Mouse (Mus musculus): ENCODE data around the gene Mtx2. TPM values are rescaled to one million over a fixed set of nuclear protein-coding genes. Genes with fewer than 3 reads are reported as not detected.

The Mtx2 gene
- polyA plus RNA-seq, 1 experiment from 2014 or later = 55.3 TPM

- ATAC-seq (ENCODE audit: insufficient read depth) = peak; percentile 52
- Histone ChIP-seq H3K9ac (no peak overlapping the region), H3K27ac (replicated peaks) (no peak overlapping the region), H3K4me2 (no peak overlapping the region), H3K4me3 (replicated peaks) (no peak overlapping the region), H3K9me3 (replicated peaks) (no peaks in the 10 kb centered on the region), H3K36me3 (replicated peaks) (peaks cover 8% of the 10 kb centered on the region), H3K27me3 (no peaks in the 10 kb centered on the region), H3K4me1 (replicated peaks) (peaks cover 35% of the 10 kb centered on the region)
Observed at GRCm38 (mm10) chr2:74865414-74865813, 39.8 kb downstream of the Mtx2 start.

DNA sequence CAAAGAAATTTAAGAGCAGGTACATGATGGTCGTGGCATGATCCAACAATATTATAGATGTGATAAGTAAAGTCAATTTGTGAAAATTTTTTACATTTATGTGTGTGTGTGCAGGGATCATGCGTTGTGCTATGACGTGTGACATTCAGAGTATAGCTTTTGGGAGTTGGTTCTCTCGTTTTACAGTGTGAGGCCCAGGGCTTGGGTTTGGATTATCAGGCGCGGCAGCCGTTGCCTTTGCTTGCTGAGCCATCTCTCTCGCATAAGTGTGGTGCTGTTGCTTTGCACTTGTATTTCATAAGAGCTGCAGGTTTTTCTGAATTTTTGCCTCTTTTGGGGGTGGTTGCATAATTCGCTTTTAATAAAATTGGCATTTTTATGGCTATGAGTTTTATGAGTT, 48.4 kb downstream of the Mtx2 start:
- Histone ChIP-seq H3K4me3 (replicated peaks) (no peak overlapping the region), H3K36me3 (replicated peaks) (peaks cover 21% of the 10 kb centered on the region), H3K9me3 (replicated peaks) (no peaks in the 10 kb centered on the region), H3K9ac (no peak overlapping the region), H3K27me3 (no peaks in the 10 kb centered on the region), H3K4me2 (no peak overlapping the region), H3K27ac (replicated peaks) (no peak overlapping the region), H3K4me1 (replicated peaks) (peaks cover 3% of the 10 kb centered on the region)
- peak; percentile 69 for ATAC-seq (ENCODE audit: insufficient read depth)
- WGBS (ENCODE audit: insufficient replicate concordance) = 53% methylated on average over 9 of the region's 9 CpGs

DNA sequence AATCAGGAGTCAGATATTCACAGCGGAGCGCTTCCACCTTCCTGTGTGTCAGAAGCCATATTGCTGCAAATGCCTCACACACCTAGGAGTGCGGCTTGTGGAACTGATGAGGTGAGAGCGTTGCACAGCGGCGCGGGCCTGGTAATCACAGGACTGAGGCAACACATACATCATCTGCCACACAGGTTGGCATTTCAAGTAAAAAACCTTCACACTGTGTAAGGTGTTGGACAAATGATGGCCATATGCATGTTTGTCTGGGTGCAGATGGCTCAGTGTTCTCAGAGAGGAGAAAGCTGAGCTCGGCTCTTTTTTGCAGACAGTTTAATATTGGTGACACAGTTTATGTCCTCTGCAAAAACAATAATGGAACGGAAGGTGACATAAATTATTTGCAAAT, 58.8 kb downstream of the Mtx2 start:
- H3K4me1 ChIP-seq (replicated peaks) = no peaks in the 10 kb centered on the region
- H3K4me2 ChIP-seq = no peak overlapping the region
- 89% methylated on average over 9 of the region's 9 CpGs for WGBS (ENCODE audit: insufficient replicate concordance)
- H3K27me3 ChIP-seq = no peaks in the 10 kb centered on the region
- H3K36me3 ChIP-seq (replicated peaks) = no peaks in the 10 kb centered on the region
- ATAC-seq (ENCODE audit: insufficient read depth) = no peak
- H3K9me3 ChIP-seq (replicated peaks) = no peaks in the 10 kb centered on the region
- H3K4me3 ChIP-seq (replicated peaks) = no peak overlapping the region
- H3K9ac ChIP-seq = no peak overlapping the region
- no peak overlapping the region for H3K27ac ChIP-seq (replicated peaks)

DNA sequence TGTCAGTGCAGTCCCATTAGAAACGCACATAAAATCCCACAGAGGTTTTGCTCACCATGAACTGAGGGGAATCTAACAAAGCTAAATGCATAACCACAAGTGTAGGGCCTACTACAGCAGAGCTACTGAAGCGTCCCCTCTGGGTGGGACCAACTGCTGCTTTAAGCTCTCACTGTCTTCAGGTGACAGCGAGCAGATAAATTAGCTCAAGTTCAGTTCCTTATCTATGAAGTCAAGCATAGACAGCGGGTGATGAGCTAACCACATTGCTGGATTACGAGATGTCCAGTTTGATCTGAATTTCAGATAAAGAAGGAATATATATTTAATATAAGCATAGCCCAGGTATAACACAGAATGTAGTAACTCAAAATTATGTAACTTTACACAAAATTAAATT, 66.3 kb downstream of the Mtx2 start:
- peaks cover 4% of the 10 kb centered on the region for H3K4me1 ChIP-seq (replicated peaks)
- H3K4me2 ChIP-seq = no peak overlapping the region
- H3K27me3 ChIP-seq = no peaks in the 10 kb centered on the region
- H3K36me3 ChIP-seq (replicated peaks) = no peaks in the 10 kb centered on the region
- H3K4me3 ChIP-seq (replicated peaks) = no peak overlapping the region
- ATAC-seq (ENCODE audit: insufficient read depth) = 0 out of 2 replicates have a peak, but pooled peaks have one; percentile 42
- no peak overlapping the region for H3K9ac ChIP-seq
- H3K9me3 ChIP-seq (replicated peaks) = no peaks in the 10 kb centered on the region
- 23% methylated on average over 5 of the region's 5 CpGs for WGBS (ENCODE audit: insufficient replicate concordance)
- H3K27ac ChIP-seq (replicated peaks) = no peak overlapping the region

DNA sequence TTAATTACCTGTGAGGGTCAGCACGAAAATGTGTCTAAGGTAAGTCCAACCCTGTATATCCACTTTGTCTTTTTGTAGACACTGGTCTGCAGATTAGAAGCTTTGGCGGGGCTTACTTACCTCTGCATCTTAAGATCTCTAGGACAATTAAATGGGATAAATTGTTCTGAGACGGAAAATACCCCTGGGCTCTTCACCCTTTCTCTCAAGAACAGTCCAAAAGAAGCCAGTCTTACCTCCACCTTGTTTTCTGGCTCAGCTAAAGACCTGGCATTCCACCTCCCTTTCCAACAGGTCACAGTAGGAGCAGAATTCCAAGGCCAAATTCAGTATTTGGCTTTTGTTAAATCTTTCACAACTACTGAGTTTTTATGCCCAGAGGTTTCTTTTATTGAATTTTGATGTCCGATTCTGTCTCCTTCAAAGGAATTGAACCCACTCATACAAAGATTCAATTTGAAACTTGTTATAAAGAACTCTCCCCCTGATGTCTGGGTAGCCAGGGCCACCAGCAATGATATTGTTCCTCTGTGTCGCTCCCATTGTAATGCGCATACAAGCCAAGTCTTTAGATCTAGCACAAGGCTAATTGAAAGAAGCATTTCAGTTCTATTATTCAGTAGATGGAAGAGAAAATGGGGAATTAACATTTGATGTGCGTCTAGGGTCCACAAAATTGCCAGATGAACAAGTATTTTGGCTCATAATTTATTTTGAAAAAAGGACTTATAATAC, 67.4 kb downstream of the Mtx2 start:
- Histone ChIP-seq H3K4me2 (no peak overlapping the region), H3K36me3 (replicated peaks) (no peaks in the 10 kb centered on the region), H3K27me3 (no peaks in the 10 kb centered on the region), H3K4me3 (replicated peaks) (no peak overlapping the region), H3K9me3 (replicated peaks) (no peaks in the 10 kb centered on the region), H3K27ac (replicated peaks) (no peak overlapping the region), H3K9ac (no peak overlapping the region), H3K4me1 (replicated peaks) (peaks cover 4% of the 10 kb centered on the region)
- 75% methylated on average over 7 of the region's 7 CpGs for whole genome bisulfite sequencing (ENCODE audit: insufficient replicate concordance)
- ATAC-seq (ENCODE audit: insufficient read depth) = no peak

DNA sequence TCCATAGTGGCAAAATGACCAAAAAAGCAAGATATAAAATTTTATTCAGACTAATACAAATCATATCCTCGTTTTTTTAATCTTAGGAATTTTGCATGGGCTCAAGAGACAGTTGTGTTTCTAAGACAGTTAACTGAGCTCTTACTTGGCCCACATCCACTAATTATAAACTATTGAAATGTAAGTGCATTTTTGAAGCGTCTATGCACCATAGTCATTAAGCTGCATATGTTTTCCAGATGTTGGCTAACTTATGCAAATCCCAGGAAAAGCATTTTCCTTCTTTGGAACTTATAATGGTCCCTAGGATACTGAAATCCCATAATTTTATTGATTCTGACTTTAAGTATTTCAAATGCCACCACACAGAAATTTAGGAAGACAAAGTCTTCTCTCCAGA, 68.5 kb downstream of the Mtx2 start:
- WGBS (ENCODE audit: insufficient replicate concordance) = 52% methylated on average over 2 of the region's 2 CpGs

DNA sequence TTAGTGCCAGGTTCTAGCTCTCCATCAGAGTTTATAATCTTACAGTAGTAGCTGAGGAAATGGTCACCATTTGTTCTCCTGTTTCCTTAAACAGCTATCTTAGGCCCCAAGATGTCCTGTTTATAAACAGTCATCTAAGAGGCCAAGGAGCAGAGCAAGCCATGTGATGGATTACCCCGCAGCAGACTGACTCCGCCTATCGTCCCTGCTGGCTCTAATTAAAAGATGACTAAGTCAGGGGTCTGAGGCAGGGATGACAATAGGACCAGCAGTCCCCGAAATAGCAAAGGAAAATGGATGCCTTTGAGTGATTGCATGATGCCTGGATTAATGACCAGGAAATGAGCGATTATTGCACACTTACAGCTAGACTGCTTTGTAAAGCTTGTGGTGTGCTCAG, 74.4 kb downstream of the Mtx2 start:
- ATAC-seq (ENCODE audit: insufficient read depth) = no peak
- Histone ChIP-seq H3K4me2 (no peak overlapping the region), H3K36me3 (replicated peaks) (no peaks in the 10 kb centered on the region), H3K4me3 (replicated peaks) (no peak overlapping the region), H3K27me3 (no peaks in the 10 kb centered on the region), H3K9me3 (replicated peaks) (no peaks in the 10 kb centered on the region), H3K27ac (replicated peaks) (no peak overlapping the region), H3K9ac (no peak overlapping the region), H3K4me1 (replicated peaks) (no peaks in the 10 kb centered on the region)
- WGBS (ENCODE audit: insufficient replicate concordance) = 34% methylated on average over 5 of the region's 5 CpGs

More for the DNA sequence above, 68.5 kb downstream of the Mtx2 start:
- no peak overlapping the region for H3K4me3 ChIP-seq (replicated peaks)
- H3K27ac ChIP-seq (replicated peaks) = no peak overlapping the region
- no peak overlapping the region for H3K9ac ChIP-seq
- H3K27me3 ChIP-seq = no peaks in the 10 kb centered on the region
- no peaks in the 10 kb centered on the region for H3K36me3 ChIP-seq (replicated peaks)
- no peak for ATAC-seq (ENCODE audit: insufficient read depth)
- no peaks in the 10 kb centered on the region for H3K9me3 ChIP-seq (replicated peaks)
- H3K4me1 ChIP-seq (replicated peaks) = peaks cover 4% of the 10 kb centered on the region
- no peak overlapping the region for H3K4me2 ChIP-seq

DNA sequence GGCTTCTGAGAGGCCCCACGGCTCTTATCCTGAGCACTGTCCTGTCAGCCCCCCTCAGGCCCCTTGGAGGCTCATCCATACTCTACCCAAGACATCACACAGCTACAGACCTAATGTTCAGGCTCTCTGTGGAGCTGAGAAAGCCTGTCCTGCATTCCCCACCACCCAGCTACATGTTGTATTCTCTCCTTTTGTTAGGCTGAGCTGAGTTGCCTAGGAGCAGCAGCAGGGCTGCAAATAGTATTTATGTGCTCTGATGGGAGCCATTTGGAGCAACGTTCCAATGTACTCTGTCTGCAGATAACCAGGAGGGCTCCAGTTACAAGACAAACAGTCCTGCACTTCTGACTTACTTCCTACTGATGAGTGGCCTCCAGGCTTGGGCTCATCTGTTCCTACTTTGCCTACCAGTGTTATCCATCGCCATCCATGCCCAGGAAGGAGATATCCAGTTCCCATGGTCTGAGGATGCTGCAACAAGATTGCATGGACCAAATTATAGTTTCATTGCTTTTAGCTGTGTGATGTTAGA, 76.2 kb downstream of the Mtx2 start:
- H3K36me3 ChIP-seq (replicated peaks) = no peaks in the 10 kb centered on the region
- 44% methylated on average over 3 of the region's 3 CpGs for WGBS (ENCODE audit: insufficient replicate concordance)
- H3K9me3 ChIP-seq (replicated peaks) = no peaks in the 10 kb centered on the region
- H3K4me2 ChIP-seq = no peak overlapping the region
- H3K27ac ChIP-seq (replicated peaks) = no peak overlapping the region
- no peaks in the 10 kb centered on the region for H3K4me1 ChIP-seq (replicated peaks)
- H3K4me3 ChIP-seq (replicated peaks) = no peak overlapping the region
- H3K27me3 ChIP-seq = no peaks in the 10 kb centered on the region
- no peak for ATAC-seq (ENCODE audit: insufficient read depth)
- H3K9ac ChIP-seq = no peak overlapping the region

DNA sequence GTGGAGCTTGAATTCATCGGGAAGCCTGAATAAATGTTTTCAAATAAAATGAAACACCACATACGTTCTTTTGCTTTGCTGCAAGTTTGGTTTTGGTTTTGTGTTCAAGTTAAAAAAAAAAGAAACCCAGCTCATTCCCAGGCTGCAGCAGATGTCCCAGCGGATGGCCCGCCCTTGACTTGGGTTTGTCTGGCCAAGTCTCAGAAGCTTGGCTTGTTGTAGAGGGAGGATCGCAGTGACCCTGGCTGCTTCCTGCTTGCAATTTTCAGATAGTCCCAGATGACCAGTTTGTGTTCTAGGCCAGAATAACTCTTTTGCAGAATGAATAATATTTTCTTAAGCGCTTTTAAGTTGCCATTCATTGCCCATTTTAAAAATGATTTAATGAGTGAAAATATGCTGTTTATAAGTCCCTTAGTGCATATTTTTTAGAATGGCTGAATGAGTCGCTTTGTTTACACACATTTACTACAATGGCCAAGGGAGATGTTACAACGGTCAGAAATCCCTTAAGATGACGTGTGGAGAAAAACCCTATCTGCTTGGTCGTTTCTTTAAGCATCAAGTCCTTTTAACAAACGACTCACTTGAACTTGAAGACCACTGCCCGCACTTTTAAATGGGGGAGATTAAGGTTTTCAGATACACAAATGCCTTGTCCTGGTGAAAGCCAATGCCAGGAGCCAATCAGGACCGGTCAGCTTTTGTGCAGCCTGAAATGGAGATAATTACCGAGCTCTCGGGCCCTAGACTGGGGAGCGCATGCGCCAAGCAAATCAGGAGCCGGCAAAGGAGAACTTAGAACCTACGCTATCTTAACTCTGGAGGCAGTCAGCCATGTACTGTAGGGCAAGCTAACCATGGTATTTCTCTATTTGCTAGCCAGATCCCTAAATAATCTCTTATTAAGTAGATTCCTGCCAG, 82.0 kb downstream of the Mtx2 start:
- H3K27me3 ChIP-seq = no peaks in the 10 kb centered on the region
- no peaks in the 10 kb centered on the region for H3K9me3 ChIP-seq (replicated peaks)
- H3K4me3 ChIP-seq (replicated peaks) = no peak overlapping the region
- H3K36me3 ChIP-seq (replicated peaks) = no peaks in the 10 kb centered on the region
- WGBS (ENCODE audit: insufficient replicate concordance) = 73% methylated on average over 19 of the region's 19 CpGs
- H3K9ac ChIP-seq = no peak overlapping the region
- H3K4me2 ChIP-seq = no peak overlapping the region
- H3K4me1 ChIP-seq (replicated peaks) = no peaks in the 10 kb centered on the region
- H3K27ac ChIP-seq (replicated peaks) = no peak overlapping the region
- no peak for ATAC-seq (ENCODE audit: insufficient read depth)

DNA sequence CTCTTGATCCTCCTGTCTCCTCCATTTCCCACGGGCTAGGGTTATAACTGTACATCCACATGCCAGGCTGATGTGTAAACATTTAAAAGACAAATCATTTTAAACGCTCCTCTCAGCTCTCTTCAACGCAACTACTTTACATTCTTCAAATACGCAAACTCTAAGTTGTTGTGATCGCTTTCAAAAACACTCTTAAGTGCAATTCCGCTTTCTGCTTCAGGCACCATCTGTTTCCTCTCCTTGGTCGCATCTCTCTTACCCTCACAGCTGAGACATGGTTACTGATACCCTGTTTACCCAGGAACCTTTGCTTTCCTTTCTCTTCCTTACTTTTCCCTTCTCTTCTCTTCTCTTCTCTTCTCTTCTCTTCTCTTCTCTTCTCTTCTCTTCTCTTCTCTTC, 86.4 kb downstream of the Mtx2 start:
- WGBS (ENCODE audit: insufficient replicate concordance) = 44% methylated on average over 7 of the region's 7 CpGs
- no peak overlapping the region for H3K9ac ChIP-seq

GRCm38 (mm10) chr2:74917880-74918537, 92.4 kb downstream of the Mtx2 start:
- Histone ChIP-seq H3K9me3 (replicated peaks) (no peaks in the 10 kb centered on the region), H3K9ac (no peak overlapping the region), H3K36me3 (replicated peaks) (no peaks in the 10 kb centered on the region), H3K27ac (replicated peaks) (no peak overlapping the region), H3K4me1 (replicated peaks) (no peaks in the 10 kb centered on the region), H3K4me2 (no peak overlapping the region), H3K4me3 (replicated peaks) (no peak overlapping the region), H3K27me3 (peaks cover 3% of the 10 kb centered on the region; the same call in 1 of the 2 replicates)
- ATAC-seq (ENCODE audit: insufficient read depth) = no peak
- WGBS (ENCODE audit: insufficient replicate concordance) = 45% methylated on average over 9 of the region's 9 CpGs

More for the DNA sequence above, 86.4 kb downstream of the Mtx2 start:
- no peak overlapping the region for H3K4me3 ChIP-seq (replicated peaks)
- no peaks in the 10 kb centered on the region; the same call in 1 of the 2 replicates for H3K27me3 ChIP-seq
- no peaks in the 10 kb centered on the region for H3K4me1 ChIP-seq (replicated peaks)
- no peaks in the 10 kb centered on the region for H3K36me3 ChIP-seq (replicated peaks)
- no peak overlapping the region for H3K4me2 ChIP-seq
- H3K27ac ChIP-seq (replicated peaks) = no peak overlapping the region
- no peaks in the 10 kb centered on the region for H3K9me3 ChIP-seq (replicated peaks)
- ATAC-seq (ENCODE audit: insufficient read depth) = no peak
